Mouse (Mus musculus): Measurements from ENCODE around the gene Gucy1a1. TPM values are rescaled to one million over a fixed set of nuclear protein-coding genes. Genes with fewer than 3 reads are reported as not detected.

The Gucy1a1 gene
- polyA plus RNA-seq, 1 experiment from 2014 or later: 8.1 TPM

DNA sequence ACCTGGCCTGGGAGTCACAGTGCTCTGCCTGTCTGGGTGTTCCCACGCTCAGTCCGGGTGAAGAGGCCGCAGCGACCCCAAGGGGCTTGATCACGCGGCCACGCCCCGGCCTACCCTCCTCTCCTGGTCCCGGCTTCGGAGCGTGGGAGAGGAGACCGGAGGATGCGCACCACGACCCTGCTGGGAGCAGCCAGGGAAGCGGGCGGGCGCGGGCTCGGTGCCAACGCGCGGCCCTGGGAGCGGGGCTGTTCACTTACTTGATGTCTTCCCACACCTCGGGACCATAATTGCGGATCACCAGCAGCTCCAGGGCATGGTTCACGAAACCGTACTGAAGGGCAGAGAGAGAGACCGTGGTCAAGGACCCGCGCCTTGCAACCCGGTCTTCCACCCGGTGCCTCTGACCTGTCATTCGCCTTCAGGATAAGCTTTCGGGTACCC, 71.8 kb downstream of the Gucy1a1 start:
- H3K4me1 ChIP-seq: peaks cover 10% of the 10 kb centered on the region
- 0 out of 2 replicates have a peak, but pooled peaks have one; percentile 38 for ATAC-seq (ENCODE audit: low FRiP score, low read depth)

DNA sequence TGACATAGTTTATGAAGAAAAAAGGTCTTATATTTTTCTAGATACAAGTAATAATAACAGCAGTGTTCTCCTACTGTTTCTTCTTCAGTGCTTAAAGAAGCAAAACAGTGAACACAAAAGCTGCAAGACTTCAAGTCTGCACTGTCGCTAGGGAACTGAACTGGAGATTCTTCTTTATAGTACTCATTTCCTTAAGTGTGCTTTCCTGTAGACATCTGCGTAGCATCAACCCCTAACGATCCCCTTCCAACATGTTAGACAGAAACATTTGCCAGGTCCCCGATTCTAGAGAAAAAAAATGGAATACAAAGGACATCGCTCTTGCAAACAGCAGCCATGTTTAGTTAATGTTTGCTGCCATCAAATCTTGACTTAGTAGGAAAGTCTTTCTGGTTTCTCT, 77.8 kb downstream of the Gucy1a1 start:
- no peak for ATAC-seq (ENCODE audit: low FRiP score, low read depth)
- Histone ChIP-seq H3K36me3 (no peaks in the 10 kb centered on the region), H3K9ac (no peak overlapping the region), H3K9me3 (no peaks in the 10 kb centered on the region), H3K27ac (no peak overlapping the region), H3K4me1 (0 out of 2 replicates have a peak, but pooled peaks cover 5% of the 10 kb centered on the region), H3K27me3 (peaks cover 12% of the 10 kb centered on the region), H3K4me2 (replicated peaks) (no peak overlapping the region), H3K4me3 (no peak overlapping the region)
- WGBS: 52% methylated on average over 5 of the region's 5 CpGs

More for the DNA sequence above, 71.8 kb downstream of the Gucy1a1 start:
- Histone ChIP-seq H3K9ac (peak overlapping the region; percentile 64), H3K9me3 (no peaks in the 10 kb centered on the region), H3K27me3 (peaks cover 34% of the 10 kb centered on the region), H3K27ac (no peak overlapping the region), H3K36me3 (no peaks in the 10 kb centered on the region), H3K4me3 (peak overlapping the region; percentile 51), H3K4me2 (replicated peaks) (peak overlapping the region; percentile 97)
- under 1% methylated on average over 34 of the region's 34 CpGs for WGBS

DNA sequence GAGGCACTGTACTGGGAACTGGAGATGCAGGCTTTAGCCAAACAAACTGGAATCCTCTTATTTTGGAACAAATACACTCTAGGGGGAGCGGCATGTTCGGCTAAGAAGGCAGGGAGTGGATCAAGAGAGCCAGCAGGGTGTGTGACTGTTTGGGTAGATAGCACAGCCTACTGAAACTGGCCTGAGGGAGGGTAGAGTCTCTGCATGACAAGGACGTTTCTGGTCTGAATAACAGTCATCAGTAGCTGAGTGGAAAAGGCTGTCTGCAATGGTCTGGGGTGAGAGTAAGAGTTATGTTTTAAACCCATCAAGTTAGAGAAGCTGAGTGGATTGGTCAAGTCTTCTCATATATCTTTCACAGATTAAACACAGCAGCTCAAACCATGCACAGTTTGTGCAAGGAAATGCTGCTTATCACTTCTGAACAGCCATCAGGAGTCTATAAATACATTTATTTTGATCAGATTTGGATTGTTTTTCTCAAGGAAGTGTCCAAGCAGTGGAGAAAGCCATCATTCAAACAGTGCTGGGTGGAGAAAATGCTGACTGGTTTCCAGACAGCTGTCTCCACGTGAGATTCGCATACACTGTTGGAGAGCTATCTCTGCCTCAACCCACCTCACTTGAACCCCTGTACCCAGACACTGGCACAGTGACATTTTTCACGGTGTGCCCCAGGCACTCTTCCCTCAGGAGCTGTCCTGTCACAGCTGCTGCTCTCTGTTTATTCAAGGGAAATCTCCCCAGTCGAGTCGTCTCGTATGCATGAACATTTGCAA, 84.0 kb downstream of the Gucy1a1 start:
- no peaks in the 10 kb centered on the region for H3K36me3 ChIP-seq
- H3K27me3 ChIP-seq: no peaks in the 10 kb centered on the region
- H3K4me3 ChIP-seq: no peak overlapping the region
- H3K9me3 ChIP-seq: no peaks in the 10 kb centered on the region
- 48% methylated on average over 9 of the region's 9 CpGs for WGBS
- H3K9ac ChIP-seq: no peak overlapping the region
- H3K4me1 ChIP-seq: peaks cover 8% of the 10 kb centered on the region; the same call in 1 of the 2 replicates
- H3K27ac ChIP-seq: no peak overlapping the region
- no peak overlapping the region for H3K4me2 ChIP-seq (replicated peaks)
- ATAC-seq (ENCODE audit: low FRiP score, low read depth): no peak

DNA sequence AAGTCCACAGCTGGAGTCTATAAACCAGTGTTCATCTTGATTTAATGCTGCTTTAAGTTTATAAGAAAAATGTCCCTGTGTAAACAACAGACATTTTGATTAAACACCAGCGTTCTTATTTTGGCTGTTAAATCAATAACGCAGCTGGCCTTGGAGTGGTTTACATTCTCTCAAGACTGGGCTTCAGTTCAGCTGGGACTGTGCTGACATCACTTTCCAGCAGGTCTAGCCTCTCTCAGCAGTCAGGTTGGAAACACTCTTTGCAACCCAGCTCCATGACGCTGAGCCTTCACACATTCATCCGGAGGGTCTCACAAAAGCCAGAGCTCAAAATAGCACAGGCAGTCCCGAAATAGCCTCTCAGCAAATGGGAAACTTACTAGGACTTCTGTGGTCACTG, 88.4 kb downstream of the Gucy1a1 start:
- Histone ChIP-seq H3K4me3 (no peak overlapping the region), H3K27ac (no peak overlapping the region), H3K27me3 (no peaks in the 10 kb centered on the region), H3K4me2 (replicated peaks) (no peak overlapping the region), H3K36me3 (no peaks in the 10 kb centered on the region), H3K4me1 (peaks cover 15% of the 10 kb centered on the region), H3K9ac (no peak overlapping the region), H3K9me3 (no peaks in the 10 kb centered on the region)
- no peak for ATAC-seq (ENCODE audit: low FRiP score, low read depth)
- 36% methylated on average over 5 of the region's 5 CpGs for WGBS

DNA sequence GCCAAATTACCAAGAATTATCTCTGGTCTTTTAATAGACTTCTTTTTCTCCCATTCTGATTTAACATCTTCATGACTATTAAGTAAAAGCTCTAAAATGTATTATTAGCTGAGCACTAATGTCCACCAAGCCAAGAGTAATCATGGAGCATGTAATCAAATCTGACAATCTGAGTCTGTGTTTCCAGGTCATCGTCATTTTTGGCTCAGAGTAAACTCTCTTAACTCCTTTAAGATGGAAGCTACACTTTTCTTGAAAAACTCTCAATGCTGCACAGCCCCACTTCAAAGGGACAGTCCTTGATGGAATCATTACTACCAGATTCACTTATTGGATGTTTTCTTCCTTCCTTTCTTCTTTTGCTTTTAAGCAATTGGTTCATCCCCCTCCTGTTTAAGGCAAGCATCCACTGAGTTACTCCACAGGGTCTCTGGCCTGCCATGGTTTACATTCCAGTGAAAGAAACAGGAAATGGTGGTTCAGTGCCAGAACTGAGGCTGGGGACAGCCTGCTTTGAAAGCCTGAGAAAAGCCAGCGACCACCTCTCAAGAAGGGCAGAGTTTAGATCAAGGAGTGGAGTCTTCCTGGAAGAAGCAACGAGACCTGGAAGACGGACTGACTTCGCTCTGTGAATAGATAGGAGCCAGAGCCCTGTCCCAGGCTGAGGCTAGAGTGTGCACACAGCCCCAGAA, 91.2 kb downstream of the Gucy1a1 start:
- Histone ChIP-seq H3K27ac (no peak overlapping the region), H3K4me2 (replicated peaks) (no peak overlapping the region), H3K4me3 (no peak overlapping the region), H3K4me1 (peaks cover 25% of the 10 kb centered on the region), H3K27me3 (no peaks in the 10 kb centered on the region), H3K9me3 (no peaks in the 10 kb centered on the region), H3K36me3 (no peaks in the 10 kb centered on the region), H3K9ac (no peak overlapping the region)
- no peak for ATAC-seq (ENCODE audit: low FRiP score, low read depth)
- WGBS: 40% methylated on average over 5 of the region's 5 CpGs

DNA sequence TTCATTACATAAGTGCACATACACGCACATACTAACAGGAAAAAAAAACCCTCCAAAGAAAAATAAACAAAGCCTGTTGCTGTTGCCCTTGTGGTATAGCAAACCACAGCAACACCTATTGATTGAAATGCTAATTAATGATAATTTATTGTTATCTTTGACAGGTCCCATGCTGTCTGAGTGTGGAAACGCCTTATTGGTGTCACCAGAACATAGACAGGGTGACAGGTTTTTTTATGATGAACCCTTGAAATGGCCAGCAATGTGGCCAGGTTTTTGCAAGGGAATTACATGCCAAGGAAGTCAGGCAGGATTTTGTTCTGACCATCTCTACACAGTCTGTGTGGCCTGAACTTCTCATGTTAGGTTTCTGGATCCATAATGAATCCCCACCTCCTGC, 93.6 kb downstream of the Gucy1a1 start:
- ATAC-seq (ENCODE audit: low FRiP score, low read depth): no peak
- Histone ChIP-seq H3K36me3 (no peaks in the 10 kb centered on the region), H3K4me3 (no peak overlapping the region), H3K4me2 (replicated peaks) (no peak overlapping the region), H3K9ac (no peak overlapping the region), H3K27ac (no peak overlapping the region), H3K27me3 (no peaks in the 10 kb centered on the region), H3K4me1 (peaks cover 37% of the 10 kb centered on the region), H3K9me3 (no peaks in the 10 kb centered on the region)
- 54% methylated on average over 2 of the region's 2 CpGs for WGBS

DNA sequence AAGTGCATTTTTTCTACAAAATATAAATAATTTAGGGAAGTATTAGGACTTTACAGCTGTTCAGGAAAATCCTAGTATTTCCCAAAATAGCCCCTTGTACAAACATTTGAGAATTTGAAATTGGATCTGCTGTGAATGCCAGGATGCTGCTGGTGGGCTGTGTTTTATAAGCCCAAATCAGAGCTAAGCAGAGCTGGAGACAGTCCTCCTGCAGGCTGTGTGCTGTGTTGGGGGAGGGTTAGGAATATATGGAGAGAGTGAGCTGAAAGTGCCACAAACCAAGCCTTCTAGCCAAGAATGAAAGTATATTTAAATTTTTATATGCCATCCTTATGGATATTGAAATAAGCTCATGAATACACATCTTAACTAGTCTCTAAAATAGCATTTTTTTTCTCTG, 94.1 kb downstream of the Gucy1a1 start:
- H3K27ac ChIP-seq: no peak overlapping the region
- H3K9ac ChIP-seq: no peak overlapping the region
- ATAC-seq (ENCODE audit: low FRiP score, low read depth): peak; percentile 81
- no peak overlapping the region for H3K4me2 ChIP-seq (replicated peaks)
- no peak overlapping the region for H3K4me3 ChIP-seq
- peaks cover 37% of the 10 kb centered on the region for H3K4me1 ChIP-seq
- H3K36me3 ChIP-seq: no peaks in the 10 kb centered on the region
- no peaks in the 10 kb centered on the region for H3K9me3 ChIP-seq
- no peaks in the 10 kb centered on the region for H3K27me3 ChIP-seq

DNA sequence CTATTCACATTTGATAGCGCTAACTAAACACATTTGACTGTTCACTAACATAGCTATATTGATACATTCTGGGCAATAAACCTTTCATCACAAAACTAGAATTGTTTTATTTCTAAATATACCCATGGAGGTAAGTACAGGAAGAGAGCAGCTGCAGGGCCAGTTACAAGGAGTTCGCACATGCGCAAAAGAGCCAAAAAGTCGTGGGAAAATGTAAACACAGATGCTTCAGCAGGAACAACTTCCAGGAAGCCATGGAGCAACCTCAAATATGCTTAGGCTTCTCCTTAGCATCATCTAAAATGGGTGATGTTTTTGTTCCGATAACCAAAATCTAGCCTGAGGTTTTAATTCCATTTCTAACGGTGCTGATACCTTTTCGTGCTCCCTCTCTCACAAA, 96.9 kb downstream of the Gucy1a1 start:
- Histone ChIP-seq H3K9ac (no peak overlapping the region), H3K4me1 (peaks cover 30% of the 10 kb centered on the region), H3K36me3 (no peaks in the 10 kb centered on the region), H3K9me3 (no peaks in the 10 kb centered on the region), H3K4me2 (replicated peaks) (peak overlapping the region; percentile 44), H3K27ac (peak overlapping the region; percentile 39; the same call in 1 of the 2 replicates), H3K4me3 (peak overlapping the region; percentile 5; the same call in 1 of the 2 replicates), H3K27me3 (no peaks in the 10 kb centered on the region)
- 49% methylated on average over 7 of the region's 7 CpGs for WGBS
- ATAC-seq (ENCODE audit: low FRiP score, low read depth): peak; percentile 42; the same call in 1 of the 2 replicates

DNA sequence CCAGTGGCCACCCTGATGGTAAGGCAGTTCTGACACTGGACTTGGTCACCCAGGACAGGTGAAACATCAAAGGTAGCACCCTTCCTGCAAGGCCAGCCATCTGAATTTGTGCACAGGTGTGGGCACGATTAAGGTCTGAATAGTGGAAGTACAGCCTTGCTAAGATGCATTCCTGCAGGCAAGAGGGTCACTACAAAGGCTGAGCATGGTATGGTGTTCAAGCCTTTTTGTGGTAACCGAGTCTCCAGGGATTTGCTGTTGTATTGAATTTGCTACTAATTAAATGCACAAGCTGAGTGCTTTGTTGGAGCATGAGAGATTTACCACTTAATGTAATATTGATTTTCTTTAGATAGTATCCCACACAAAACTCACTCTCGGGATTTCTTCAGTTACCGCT, 97.5 kb downstream of the Gucy1a1 start:
- H3K4me3 ChIP-seq: no peak overlapping the region
- H3K4me2 ChIP-seq (replicated peaks): no peak overlapping the region
- H3K9me3 ChIP-seq: no peaks in the 10 kb centered on the region
- H3K9ac ChIP-seq: no peak overlapping the region
- H3K4me1 ChIP-seq: peaks cover 30% of the 10 kb centered on the region
- ATAC-seq (ENCODE audit: low FRiP score, low read depth): no peak
- 63% methylated on average over 4 of the region's 4 CpGs for WGBS
- H3K27me3 ChIP-seq: no peaks in the 10 kb centered on the region
- H3K27ac ChIP-seq: no peak overlapping the region
- no peaks in the 10 kb centered on the region for H3K36me3 ChIP-seq

DNA sequence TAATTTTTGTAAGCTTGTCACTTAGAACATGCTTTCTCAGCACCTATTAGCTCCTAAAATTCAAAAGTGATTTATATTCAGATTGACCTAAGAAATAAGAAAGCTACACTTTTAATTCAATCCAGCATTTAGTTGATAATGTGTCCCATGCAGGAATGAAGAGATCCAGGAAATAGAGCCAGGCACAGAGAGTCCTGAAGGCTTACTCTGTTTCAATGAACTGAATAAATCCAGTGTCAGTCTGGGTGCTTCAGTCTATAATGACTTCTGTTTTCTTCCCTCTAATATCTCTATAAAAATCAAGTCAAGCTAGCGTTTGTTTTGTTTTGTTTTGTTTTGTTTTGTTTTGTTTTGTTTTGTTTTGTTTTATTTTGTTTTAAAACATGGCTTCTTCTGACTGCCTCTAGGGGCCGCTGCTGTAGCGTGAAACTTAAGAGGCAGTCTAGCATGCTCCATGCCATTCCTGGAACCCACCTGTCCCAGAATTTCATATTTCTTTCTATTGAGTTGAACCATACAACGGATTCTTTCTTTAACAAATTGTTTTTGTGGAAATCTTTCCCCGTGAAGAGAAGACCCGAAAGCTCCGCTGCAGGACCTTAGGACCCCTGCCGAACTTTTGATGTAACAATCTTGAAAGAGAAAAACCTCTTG, 98.4 kb downstream of the Gucy1a1 start:
- 27% methylated on average over 8 of the region's 8 CpGs for WGBS
- Histone ChIP-seq H3K4me1 (peaks cover 26% of the 10 kb centered on the region), H3K27ac (no peak overlapping the region), H3K9me3 (no peaks in the 10 kb centered on the region), H3K4me3 (no peak overlapping the region), H3K27me3 (no peaks in the 10 kb centered on the region), H3K36me3 (no peaks in the 10 kb centered on the region), H3K9ac (no peak overlapping the region), H3K4me2 (replicated peaks) (no peak overlapping the region)
- no peak for ATAC-seq (ENCODE audit: low FRiP score, low read depth)

DNA sequence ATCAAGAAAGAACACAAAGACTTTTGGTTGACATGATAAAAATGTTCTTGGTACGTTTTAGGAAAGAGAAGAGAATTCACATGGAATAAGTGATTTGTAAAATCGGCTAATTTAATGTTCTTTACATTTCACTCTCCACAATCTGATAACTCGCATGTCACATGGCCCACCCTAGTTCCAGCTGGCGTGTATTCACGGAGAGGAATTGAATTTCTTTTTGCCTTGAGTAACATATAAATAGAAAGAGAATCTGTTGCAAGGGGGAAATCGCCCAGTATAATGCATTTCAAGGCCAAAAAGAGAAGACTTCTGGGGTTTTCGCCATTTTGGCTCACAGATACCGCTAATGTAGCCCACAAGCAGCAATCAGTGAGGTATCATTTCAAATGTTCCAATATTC, 99.5 kb downstream of the Gucy1a1 start:
- H3K4me1 ChIP-seq: peaks cover 18% of the 10 kb centered on the region
- H3K36me3 ChIP-seq: no peaks in the 10 kb centered on the region
- no peaks in the 10 kb centered on the region for H3K9me3 ChIP-seq
- WGBS: 86% methylated on average over 8 of the region's 8 CpGs
- no peak overlapping the region for H3K9ac ChIP-seq
- H3K4me2 ChIP-seq (replicated peaks): no peak overlapping the region
- no peak overlapping the region for H3K4me3 ChIP-seq
- H3K27ac ChIP-seq: no peak overlapping the region
- no peak for ATAC-seq (ENCODE audit: low FRiP score, low read depth)
- no peaks in the 10 kb centered on the region for H3K27me3 ChIP-seq

DNA sequence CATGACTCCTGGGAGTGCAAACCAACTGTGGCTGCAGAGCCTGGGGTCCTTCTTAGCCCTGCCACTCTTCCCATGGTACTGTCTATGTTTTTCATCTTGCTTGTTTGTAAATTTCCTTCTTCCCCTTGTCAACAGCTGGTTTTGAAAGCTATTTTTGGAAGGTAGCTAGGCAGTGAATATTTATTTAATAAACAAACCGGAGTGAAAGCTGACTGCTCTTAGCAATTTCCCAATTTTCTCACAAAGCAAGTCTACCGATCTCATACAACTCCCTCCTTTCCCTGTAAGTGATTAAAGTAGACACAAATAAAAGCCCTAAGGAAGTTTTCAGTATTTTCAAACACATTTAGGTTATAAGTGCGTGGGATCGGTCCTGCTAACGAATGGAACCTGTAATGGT, 100.7 kb downstream of the Gucy1a1 start:
- H3K4me2 ChIP-seq (replicated peaks): no peak overlapping the region
- H3K4me1 ChIP-seq: peaks cover 18% of the 10 kb centered on the region
- 67% methylated on average over 5 of the region's 5 CpGs for WGBS
- H3K9me3 ChIP-seq: no peaks in the 10 kb centered on the region
- no peak overlapping the region for H3K4me3 ChIP-seq
- H3K9ac ChIP-seq: no peak overlapping the region
- H3K27ac ChIP-seq: no peak overlapping the region
- no peaks in the 10 kb centered on the region for H3K36me3 ChIP-seq
- H3K27me3 ChIP-seq: no peaks in the 10 kb centered on the region
- no peak for ATAC-seq (ENCODE audit: low FRiP score, low read depth)
